Mouse (Mus musculus) frontal cortex, adult (tissue): ENCODE data around the gene Zswim4.

Source experiments
- ATAC-seq: cut with Nextera tagmentation; 2 replicates; pipeline ENCODE4 v1.9.2; 2017; ENCODE audit warnings: mild to moderate bottlenecking, moderate library complexity, mixed read lengths; ENCODE audit not compliant: low TSS enrichment

Zswim4 gene

GRCm38 (mm10) chr8:84223322-84224029 lies 13.4 kb downstream of the Zswim4 start:
- no peak for ATAC-seq

GRCm38 (mm10) chr8:84222566-84223165 lies 14.2 kb downstream of the Zswim4 start:
- peak; percentile 50; the same call in 1 of the 2 replicates for ATAC-seq

- ATAC-seq, result no peak
These were observed 16.8 kb downstream of the Zswim4 start for GRCm38 (mm10) chr8:84220105-84220504.

DNA sequence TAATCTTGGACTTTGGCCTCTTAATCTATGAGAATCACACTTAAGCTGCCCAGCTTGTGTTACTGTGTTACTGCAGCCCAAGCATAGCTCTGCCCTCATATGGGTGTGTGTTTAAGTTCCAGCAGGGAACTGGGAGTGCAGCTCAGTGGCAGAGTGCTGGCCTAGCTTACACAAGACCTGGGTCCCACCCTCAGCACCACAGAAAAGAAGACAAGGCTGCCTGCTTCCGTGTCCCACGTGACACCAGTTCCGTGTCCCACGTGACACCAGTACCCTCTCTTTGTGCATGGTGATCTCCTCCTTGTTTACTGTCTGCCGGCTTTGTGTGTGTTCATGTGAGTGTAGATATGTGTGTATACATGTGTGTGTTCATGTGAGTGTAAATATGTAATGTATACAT lies 18.7 kb downstream of the Zswim4 start:
- no peak for ATAC-seq

DNA sequence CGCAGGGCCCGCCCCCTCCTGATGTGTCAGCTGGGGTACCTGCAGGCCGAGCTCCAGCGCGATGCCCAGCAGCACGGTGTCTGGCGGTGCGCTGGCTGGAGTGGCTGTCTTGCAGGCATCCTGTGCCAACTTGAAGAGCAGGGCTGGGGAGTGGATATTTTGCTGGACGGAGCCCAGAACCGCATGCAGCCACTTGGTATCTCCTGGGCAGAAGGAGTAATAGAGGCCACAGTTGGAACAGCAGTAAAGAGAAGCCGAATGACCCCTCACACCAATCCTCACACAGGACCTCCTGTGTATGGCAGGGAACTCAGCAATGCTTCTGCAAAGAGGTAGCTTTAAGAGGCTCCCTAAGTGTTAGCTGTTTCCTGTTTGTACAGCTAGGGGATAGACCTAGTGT lies 19.6 kb downstream of the Zswim4 start:
- no peak for ATAC-seq

DNA sequence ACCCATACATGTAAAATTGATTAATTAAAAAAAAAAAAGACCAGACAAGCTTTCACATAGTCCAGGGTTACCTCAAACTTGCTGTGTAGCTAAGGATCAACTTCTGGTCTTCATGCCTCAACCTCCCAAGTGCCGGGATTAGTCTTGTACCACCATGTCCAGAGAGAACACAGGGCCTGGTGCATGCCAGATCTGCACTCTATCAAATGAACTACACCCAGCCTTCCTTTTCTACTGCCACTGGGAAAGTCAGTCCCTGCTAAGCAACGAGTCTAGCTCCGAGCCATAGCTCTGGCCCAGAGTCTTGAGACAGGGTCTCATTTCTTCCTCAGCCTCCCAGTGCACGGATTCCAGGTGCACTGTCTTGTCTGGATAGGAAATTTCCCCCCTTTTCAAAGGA lies 23.6 kb downstream of the Zswim4 start:
- no peak for ATAC-seq

DNA sequence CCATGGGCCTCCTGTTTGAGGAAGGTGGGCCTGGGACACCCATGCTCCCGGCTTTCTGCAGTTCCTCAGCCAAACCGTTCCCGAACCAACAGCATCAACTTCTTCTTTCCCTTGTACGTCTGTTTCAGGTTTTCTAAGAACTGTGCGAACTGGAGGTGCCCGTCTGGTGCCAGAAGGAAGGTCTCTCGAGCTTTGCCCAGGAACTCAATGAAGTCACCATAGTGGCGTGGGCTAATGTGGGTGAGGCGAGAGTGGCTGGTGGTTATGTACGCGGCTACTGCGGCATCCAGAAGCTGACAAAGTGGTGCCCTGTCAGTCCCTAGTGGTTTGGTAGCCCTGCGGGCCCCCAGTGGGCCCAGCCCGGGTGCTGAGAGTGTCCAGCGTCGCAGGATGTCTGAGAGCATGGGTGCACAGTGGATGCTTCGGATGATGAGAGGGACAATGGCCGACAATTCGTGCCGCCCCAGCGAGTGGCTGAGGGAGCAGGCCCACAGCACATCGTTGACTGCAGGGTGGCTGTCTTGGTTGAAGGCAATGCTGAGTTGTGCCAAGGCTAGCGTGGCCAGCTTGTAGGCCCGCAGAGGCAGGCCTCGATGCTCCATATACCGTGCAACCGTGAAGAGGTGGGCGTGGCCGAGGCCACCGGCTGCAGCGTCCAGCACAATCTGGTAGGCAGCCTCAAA lies 24.8 kb downstream of the Zswim4 start:
- ATAC-seq, result no peak

DNA sequence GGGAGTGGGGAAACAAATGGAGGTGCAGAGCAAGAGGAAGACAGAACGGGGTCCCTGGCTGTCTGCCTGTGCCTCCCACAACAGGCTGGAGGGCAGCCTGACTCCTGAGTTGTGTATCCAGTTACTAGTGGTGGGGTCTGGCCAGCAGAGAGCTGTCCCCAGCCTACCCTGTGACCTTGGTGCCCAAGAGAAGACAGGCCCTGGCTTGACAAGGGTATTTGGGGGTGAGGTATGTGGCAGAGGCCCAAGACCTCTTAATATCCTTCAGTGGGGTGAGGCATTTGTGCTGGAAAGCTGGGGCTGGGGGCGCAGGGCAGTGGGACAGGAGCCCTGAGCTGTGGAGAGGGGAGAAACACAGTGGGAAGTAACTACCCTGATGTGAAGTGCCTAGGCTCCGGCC lies 25.7 kb downstream of the Zswim4 start:
- no peak for ATAC-seq

- ATAC-seq, result peak; percentile 59
These were observed 26.6 kb downstream of the Zswim4 start for GRCm38 (mm10) chr8:84210167-84210791.

DNA sequence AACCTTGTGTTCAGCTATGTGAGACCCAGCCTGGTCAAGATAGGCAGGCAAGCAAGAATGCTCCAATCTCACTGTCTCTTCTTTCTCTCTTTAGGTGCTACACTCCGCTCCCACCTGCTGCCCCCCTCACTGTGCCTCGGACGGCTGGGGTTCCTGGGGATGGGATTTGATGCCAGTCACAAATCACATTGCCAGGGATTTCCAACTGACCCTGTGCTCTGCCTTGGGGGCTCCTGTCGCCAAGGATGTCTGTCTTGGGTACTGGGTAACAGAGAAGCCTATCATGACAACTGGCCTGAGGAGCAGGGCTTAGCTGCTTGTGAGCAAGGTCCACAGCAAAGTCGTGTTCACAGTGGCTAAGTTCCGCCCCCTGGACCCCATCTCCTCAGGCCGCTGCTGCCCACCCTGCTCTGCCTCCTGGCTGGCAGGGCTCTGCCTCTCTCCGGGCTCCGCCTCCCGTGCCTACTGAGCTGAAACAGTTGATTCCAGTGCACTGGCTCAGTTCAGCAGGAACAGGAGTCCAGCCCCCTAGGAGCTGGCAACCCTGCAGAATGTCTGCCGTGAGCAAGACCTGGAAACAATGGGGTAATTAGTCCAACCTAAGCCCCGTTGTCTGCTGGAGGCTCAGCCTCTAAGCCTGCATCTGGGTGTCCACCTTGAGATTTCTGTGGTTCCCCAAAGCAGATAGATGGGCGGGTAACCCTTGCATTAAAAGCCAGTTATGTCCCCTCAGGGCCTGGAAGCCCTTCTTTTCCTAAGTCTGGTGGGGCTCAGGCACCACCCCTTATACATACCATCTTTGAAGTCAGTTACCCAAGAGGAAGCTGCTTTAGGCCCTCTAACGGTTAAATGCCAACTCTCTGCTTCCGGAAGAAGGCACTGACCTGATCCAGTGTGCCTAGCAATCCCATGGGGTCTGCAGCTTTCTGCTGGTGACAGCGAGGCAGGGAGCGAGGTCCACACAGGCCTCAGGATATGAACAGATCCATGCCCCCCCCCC lies 28.2 kb downstream of the Zswim4 start:
- ATAC-seq, result no peak

DNA sequence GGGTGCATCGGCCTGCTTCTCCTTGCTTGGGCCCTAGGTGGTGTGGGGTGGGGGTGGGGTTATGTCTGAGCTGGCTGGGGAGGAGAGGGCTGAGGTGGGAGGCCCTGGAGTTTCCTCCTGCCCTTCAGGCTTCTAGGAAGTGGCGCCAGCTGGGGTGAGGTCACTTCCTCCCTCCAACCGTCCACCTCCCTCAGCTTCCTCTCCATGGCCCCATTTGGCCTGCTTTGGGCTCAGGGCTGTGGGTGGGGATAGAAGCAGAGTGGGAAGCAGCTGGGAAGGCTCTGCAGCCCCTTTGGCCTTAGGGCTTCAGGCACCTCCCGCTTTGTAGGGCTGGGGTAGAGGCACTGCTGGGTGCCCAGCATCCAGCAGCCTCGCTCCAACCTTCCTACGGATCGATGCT lies 29.0 kb downstream of the Zswim4 start:
- no peak for ATAC-seq

DNA sequence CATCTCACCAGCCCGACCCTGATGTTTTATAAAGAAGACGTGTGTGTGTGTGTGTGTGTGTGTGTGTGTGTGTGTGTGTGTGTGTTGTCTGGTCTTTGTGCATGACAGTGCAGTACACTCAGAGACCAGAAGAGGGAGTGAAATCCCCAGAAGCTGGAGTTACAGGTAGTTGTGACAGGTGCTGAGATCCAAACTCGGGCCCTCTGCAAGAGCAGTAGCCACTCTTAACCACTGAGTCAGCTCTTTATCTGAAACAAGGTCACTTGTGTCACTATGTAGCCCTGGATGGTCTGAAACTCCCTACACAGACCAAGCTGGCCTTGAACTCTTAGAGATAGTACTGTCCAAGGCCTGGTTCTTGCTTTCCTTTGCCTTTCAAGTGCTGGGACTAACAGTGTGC lies 30.2 kb downstream of the Zswim4 start:
- no peak for ATAC-seq

- no peak for ATAC-seq
These were observed 31.8 kb downstream of the Zswim4 start for GRCm38 (mm10) chr8:84205073-84205472.

- no peak for ATAC-seq
These were observed 32.7 kb downstream of the Zswim4 start for GRCm38 (mm10) chr8:84203975-84204772.

GRCm38 (mm10) chr8:84202938-84203917 lies 33.6 kb downstream of the Zswim4 start:
- ATAC-seq, result peak; percentile 20

DNA sequence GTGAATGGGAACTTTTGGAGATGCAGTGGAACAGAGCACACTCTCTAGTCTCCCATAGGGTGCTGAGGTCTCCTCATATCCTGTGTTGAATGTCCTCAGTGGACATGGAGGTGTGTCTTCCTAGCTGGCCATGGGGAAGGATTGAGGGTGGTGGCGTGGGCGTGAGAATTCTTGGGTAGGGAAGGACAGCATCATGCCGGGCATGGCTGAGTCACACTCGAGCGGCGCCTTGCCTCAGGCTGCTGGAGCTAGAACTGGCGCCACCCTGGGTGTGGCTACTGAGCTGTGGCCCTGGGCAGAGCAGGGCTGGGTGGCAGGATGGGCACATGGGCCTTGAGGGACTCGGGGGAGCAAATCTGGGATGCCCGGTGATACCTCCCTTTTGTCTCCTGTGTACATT lies 34.4 kb downstream of the Zswim4 start:
- ATAC-seq, result peak; percentile 10; the same call in 1 of the 2 replicates

- no peak for ATAC-seq
These were observed 35.2 kb downstream of the Zswim4 start for GRCm38 (mm10) chr8:84201545-84202245.

DNA sequence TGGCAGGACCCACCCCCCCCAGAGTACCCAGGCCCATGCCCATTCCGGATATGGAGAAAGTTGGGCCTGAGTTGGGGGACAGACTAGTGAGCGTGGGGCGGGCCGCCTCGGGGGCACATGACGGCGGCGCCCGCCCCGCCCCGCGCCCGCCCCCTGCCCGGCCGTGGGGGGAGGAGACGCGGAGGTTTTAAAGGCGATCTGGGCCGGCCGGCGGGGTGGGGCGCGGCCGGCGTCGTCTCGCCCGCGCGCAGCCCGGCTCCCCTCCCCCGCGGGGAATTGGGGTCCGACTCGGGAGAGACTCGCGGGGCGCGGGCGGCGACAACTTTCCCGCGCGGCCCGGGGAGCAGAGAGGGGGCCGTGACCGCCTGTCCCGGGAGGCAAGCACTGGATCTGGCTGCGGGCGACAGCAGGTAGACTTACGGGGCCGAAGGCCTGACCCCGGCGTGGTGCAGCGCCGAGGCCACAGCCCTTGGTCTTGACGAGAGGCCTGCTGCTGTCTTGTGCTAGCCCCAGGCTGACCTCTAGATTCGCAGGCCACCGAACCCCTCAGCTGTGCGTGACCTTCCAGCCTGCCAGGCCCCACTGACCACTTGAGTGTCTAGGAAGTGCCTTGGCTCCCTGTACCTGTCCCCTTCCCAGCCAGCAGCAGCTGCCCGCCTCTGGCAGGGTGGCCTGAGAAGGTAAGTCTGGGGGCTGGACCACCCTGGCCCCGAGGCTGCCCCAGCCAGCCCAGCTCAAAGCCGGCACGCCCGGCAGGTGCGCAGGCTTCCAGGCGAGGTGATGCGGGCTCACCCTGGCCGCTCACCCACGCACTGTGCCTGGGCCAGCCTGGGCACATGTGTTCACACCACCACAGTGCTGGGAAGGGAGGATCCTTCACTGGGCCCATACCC lies 36.0 kb downstream of the Zswim4 start:
- no peak for ATAC-seq
